Mouse (Mus musculus) heart, postnatal 4 days (tissue): Measurements from ENCODE around the gene Tcea2. TPM values are rescaled to one million over a fixed set of nuclear protein-coding genes. Genes with fewer than 3 reads are reported as not detected.

Experiments used
- DNase-seq: peaks from one replicate; pipeline ENCODE4 v3.0.0; 2021
- total RNA-seq, 2 experiments: library from RNA; stranded (reverse); gene quantifications; 2 replicates each; pipeline ENCODE4 v1.2.3; 2021

Tcea2 gene
- total RNA-seq, 2 experiments from 2014 or later: 9.9 to 11.1 TPM

- peak; percentile 25 for DNase-seq
These were observed 34.8 kb downstream of the Tcea2 start, which contains the start of gene Oprl1 for GRCm38 (mm10) chr2:181714903-181715326. Oprl1 (plus strand) TSS chr2:181715016.

- DNase-seq: no peak
These were observed 35.3 kb downstream of the Tcea2 start for GRCm38 (mm10) chr2:181715382-181715781.

- DNase-seq: no peak
These were observed 36.9 kb downstream of the Tcea2 start for GRCm38 (mm10) chr2:181716991-181717390.

GRCm38 (mm10) chr2:181720061-181720460 lies 40.0 kb downstream of the Tcea2 start:
- no peak for DNase-seq

- no peak for DNase-seq
These were observed 41.1 kb downstream of the Tcea2 start for GRCm38 (mm10) chr2:181721200-181721599.

GRCm38 (mm10) chr2:181722213-181722612 lies 42.1 kb downstream of the Tcea2 start:
- DNase-seq: peak; percentile 42

GRCm38 (mm10) chr2:181727659-181728262 lies 47.7 kb downstream of the Tcea2 start:
- no peak for DNase-seq

GRCm38 (mm10) chr2:181730051-181730450 lies 49.9 kb downstream of the Tcea2 start:
- no peak for DNase-seq

Other genes with a start within 250 kb of the Tcea2 start
- 10 to 100 TPM; 14.9 to 16.5 TPM for gene Zbtb46, start 220.9 kb upstream of the Tcea2 start, total RNA-seq
- gene Abhd16b, start 187.1 kb upstream of the Tcea2 start, total RNA-seq: not detected
- 10 to 100 TPM; 65.9 to 72.7 TPM for gene Tpd52l2, start 183.2 kb upstream of the Tcea2 start, total RNA-seq
- 100 to 1,000 TPM; 111 to 119 TPM for gene Dnajc5, start 159.8 kb upstream of the Tcea2 start, total RNA-seq
- gene Uckl1, start 95.4 kb upstream of the Tcea2 start, total RNA-seq: 10 to 100 TPM; 50.2 to 54.5 TPM
- 10 to 100 TPM; 35.1 to 36.1 TPM for gene Prpf6, start 88.4 kb upstream of the Tcea2 start, total RNA-seq
- gene Zfp512b, start 87.5 kb upstream of the Tcea2 start, total RNA-seq: 10 to 100 TPM; 41.8 to 45.5 TPM
- gene Samd10, start 81.1 kb upstream of the Tcea2 start, total RNA-seq: 1 to 10 TPM; 4.8 to 4.9 TPM
- not detected for gene Gm29797, start 23.3 kb upstream of the Tcea2 start, total RNA-seq
- 10 to 100 TPM; 75.9 to 80.3 TPM for gene Sox18, start 8.7 kb upstream of the Tcea2 start, total RNA-seq
- gene Rgs19, start 13.7 kb downstream of the Tcea2 start, total RNA-seq: 10 to 100 TPM; 11.3 to 15.8 TPM
- gene Lkaaear1, start 18.1 kb downstream of the Tcea2 start, total RNA-seq: not detected
- gene Oprl1, start 34.7 kb downstream of the Tcea2 start, total RNA-seq: under 1 TPM; 0.24 to 0.54 TPM
- gene Myt1, start 83.0 kb downstream of the Tcea2 start, total RNA-seq: not detected
- 10 to 100 TPM; 28.2 to 28.9 TPM for gene Pcmtd2, start 157.5 kb downstream of the Tcea2 start, total RNA-seq
- 10 to 100 TPM; 16.3 to 19.1 TPM for gene Polr3k, start 184.0 kb downstream of the Tcea2 start, total RNA-seq